Mouse (Mus musculus) ES-E14 (cell line): ENCODE measurements at regions not wholly inside any gene's neighbourhood (a gene's known extent, or its start where the extent isn't known, plus 50 kb on each side); places are given as distances from the start of the nearest gene placed in this dataset.

Experiments used
- DNase-seq: peaks from one replicate; pipeline ENCODE4 v3.0.0-alpha.2; 2013; ENCODE audit warnings: low read depth, low spot score
- H3K27ac ChIP-seq: 2 replicates; pipeline ENCODE4 v1.5.1; 2012; ENCODE audit warnings: low read depth, mild to moderate bottlenecking, low read length, moderate library complexity, mixed read lengths; ENCODE audit not compliant: poor library complexity, insufficient read depth, severe bottlenecking
- H3K36me3 ChIP-seq: 2 replicates; pipeline ENCODE4 v1.6.1; 2012; ENCODE audit warnings: mild to moderate bottlenecking, low read length, moderate library complexity, mixed read lengths; ENCODE audit not compliant: control insufficient read depth, poor library complexity, insufficient read depth, severe bottlenecking
- H3K4me1 ChIP-seq, 2 experiments: fragments of 150-350 bp in 1 of 2; sonication (generic) in 1 of 2; 2 replicates each; pipeline ENCODE4 v1.6.1; 2012; ENCODE audit warnings: low read length in 2 of 2, mild to moderate bottlenecking in 1 of 2, mixed read lengths in 1 of 2; ENCODE audit not compliant: control insufficient read depth in 2 of 2, insufficient read depth in 2 of 2, poor library complexity in 1 of 2
- H3K4me3 ChIP-seq, 2 experiments: fragments of 150-350 bp in 1 of 2; sonication (generic) in 1 of 2; 2 replicates each; pipeline ENCODE4 v1.5.1; 2012; ENCODE audit warnings: low read length in 2 of 2, low read depth in 1 of 2, mild to moderate bottlenecking in 1 of 2, mixed read lengths in 1 of 2; ENCODE audit not compliant: insufficient read depth in 1 of 2, poor library complexity in 1 of 2, severe bottlenecking in 1 of 2
- H3K9ac ChIP-seq: 2 replicates; pipeline ENCODE4 v1.6.1; 2012; ENCODE audit warnings: low read depth, mild to moderate bottlenecking, low read length, mixed read lengths; ENCODE audit not compliant: poor library complexity, insufficient read depth, severe bottlenecking
- H3K9me3 ChIP-seq: fragments of 150-350 bp; sonication (generic); 2 replicates; pipeline ENCODE4 v1.6.1; 2012; ENCODE audit warnings: low read depth, mild to moderate bottlenecking, low read length; ENCODE audit not compliant: control insufficient read depth, insufficient read depth
- CHD2 ChIP-seq: IDR thresholded peaks from 2 replicates; pipeline ENCODE4 v1.6.1; 2014; ENCODE audit warnings: mild to moderate bottlenecking, low read depth, low read length, inconsistent platforms
- HCFC1 ChIP-seq: IDR thresholded peaks from 2 replicates; pipeline ENCODE4 v1.6.1; 2012; ENCODE audit warnings: low read length, inconsistent platforms, borderline replicate concordance; ENCODE audit not compliant: insufficient read depth
- MAFK ChIP-seq: IDR thresholded peaks from 2 replicates; pipeline ENCODE4 v1.6.1; 2014; ENCODE audit warnings: mild to moderate bottlenecking, low read depth, low read length, inconsistent platforms; ENCODE audit not compliant: insufficient read depth
- ZC3H11A ChIP-seq: IDR thresholded peaks from 2 replicates; pipeline ENCODE4 v1.6.1; 2012; ENCODE audit warnings: low read depth, mild to moderate bottlenecking, inconsistent platforms, low read length, borderline replicate concordance
- ZNF384 ChIP-seq: IDR thresholded peaks from 2 replicates; pipeline ENCODE4 v1.6.1; 2012; ENCODE audit warnings: low read depth, low read length, inconsistent platforms
- in situ Hi-C, 2 experiments: fragments of 600-800 bp; cut with MboI; formaldehyde crosslinking; loops; one replicate each; pipeline ENCODE4 v1.15.1; 2025; ENCODE audit warnings: low sequenced_read_pairs in 2 of 2, inconsistent platforms in 1 of 2; ENCODE audit not compliant: unreplicated experiment in 2 of 2

DNA sequence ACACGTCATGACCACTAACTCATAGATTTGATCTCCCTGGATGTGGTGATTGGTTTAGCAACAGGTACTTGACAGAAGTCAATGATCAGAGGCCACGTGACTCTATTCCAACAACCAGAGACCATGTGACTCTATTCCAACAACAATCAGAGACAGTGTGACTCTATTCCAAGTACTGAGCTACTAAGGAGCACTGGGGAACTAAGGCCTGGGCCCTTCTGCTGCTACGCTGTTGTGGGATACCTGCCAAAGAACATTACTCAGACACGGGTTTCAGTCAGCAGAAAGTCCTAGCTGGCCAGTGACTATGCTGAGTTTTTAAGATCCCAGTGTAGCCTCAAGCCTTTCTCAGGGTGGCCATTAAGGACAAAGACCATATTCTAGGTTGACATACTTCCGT lies 66.3 kb upstream of the Smndc1 start:
- peaks cover 0 to 14% of the 10 kb centered on the region in 2 experiments; a peak in 2 of 4 replicates for H3K4me1 ChIP-seq

GRCm38 (mm10) chr19:53454571-53454970 lies 64.2 kb upstream of the Smndc1 start:
- in situ Hi-C loops, result no loop called here
- Histone ChIP-seq H3K9ac (no peak overlapping the region), H3K27ac (no peak overlapping the region), H3K4me1 (peaks cover 0 to 11% of the 10 kb centered on the region in 2 experiments; a peak in 2 of 4 replicates), H3K4me3 (no peak overlapping the region), H3K9me3 (no peaks in the 10 kb centered on the region), H3K36me3 (peaks cover 3% of the 10 kb centered on the region; the same call in 1 of the 2 replicates)
- DNase-seq, result no peak
- TF ChIP-seq MAFK (no peak), CHD2 (no peak)

More for the DNA sequence above, 66.3 kb upstream of the Smndc1 start:
- in situ Hi-C loops, result no loop called here
- H3K36me3 ChIP-seq, result no peaks in the 10 kb centered on the region
- DNase-seq, result no peak
- H3K9ac ChIP-seq, result no peak overlapping the region
- no peaks in the 10 kb centered on the region for H3K9me3 ChIP-seq
- H3K27ac ChIP-seq, result no peak overlapping the region
- TF ChIP-seq ZC3H11A (no peak), HCFC1 (no peak), MAFK (no peak), CHD2 (no peak), ZNF384 (no peak)
- H3K4me3 ChIP-seq, result no peak overlapping the region

- Histone ChIP-seq H3K9ac (no peak overlapping the region), H3K27ac (no peak overlapping the region), H3K4me1 (peaks cover 0 to 11% of the 10 kb centered on the region in 2 experiments; a peak in 2 of 4 replicates), H3K9me3 (no peaks in the 10 kb centered on the region), H3K4me3 (no peak overlapping the region), H3K36me3 (peaks cover 3% of the 10 kb centered on the region; the same call in 1 of the 2 replicates)
- no peak for TF ChIP-seq CHD2
- TF ChIP-seq MAFK, result no peak
- no peak for TF ChIP-seq ZNF384
- TF ChIP-seq HCFC1, result no peak
- no peak for TF ChIP-seq ZC3H11A
- no peak for DNase-seq
- in situ Hi-C loops, result no loop called here
Measured at GRCm38 (mm10) chr19:53454059-53454458, 63.7 kb upstream of the Smndc1 start.

DNA sequence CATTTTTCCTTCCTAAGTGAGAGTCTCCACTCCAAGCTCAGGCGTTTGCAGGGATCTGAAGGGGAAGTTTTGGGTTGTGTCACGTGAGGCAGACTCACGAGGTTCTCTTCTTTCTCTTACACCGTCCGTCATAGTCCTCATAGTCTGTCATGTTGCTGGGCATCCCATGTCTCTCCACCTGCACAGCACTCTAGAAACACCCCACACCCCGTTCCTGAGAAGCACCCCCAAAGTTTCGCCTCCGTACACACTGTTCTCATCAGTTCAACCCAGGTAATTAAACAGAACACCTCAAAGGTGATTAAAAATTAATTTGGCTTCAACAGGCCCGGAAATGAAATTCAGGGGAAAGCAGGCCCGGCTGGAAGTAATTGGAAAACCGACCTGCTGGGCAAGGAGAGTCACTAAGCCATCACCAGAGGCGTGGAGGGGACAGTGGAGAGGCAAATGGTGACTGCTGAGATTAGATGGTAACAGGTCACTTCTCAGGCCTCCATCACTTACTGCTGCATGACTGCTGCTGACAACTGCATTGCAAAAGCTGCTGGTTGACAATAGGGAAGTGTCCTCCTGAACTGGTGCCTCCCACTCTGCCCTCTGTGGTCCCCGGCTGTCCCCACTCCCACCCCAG lies 63.1 kb upstream of the Smndc1 start:
- Histone ChIP-seq H3K4me3 (no peak overlapping the region), H3K36me3 (peaks cover 3% of the 10 kb centered on the region; the same call in 1 of the 2 replicates), H3K27ac (no peak overlapping the region), H3K9me3 (no peaks in the 10 kb centered on the region), H3K4me1 (peaks cover 4% of the 10 kb centered on the region in 2 experiments; a peak in 3 of 4 replicates), H3K9ac (no peak overlapping the region)
- TF ChIP-seq ZC3H11A (no peak), CHD2 (no peak), HCFC1 (no peak), ZNF384 (no peak), MAFK (no peak)
- DNase-seq, result no peak
- in situ Hi-C loops, result no loop called here

DNA sequence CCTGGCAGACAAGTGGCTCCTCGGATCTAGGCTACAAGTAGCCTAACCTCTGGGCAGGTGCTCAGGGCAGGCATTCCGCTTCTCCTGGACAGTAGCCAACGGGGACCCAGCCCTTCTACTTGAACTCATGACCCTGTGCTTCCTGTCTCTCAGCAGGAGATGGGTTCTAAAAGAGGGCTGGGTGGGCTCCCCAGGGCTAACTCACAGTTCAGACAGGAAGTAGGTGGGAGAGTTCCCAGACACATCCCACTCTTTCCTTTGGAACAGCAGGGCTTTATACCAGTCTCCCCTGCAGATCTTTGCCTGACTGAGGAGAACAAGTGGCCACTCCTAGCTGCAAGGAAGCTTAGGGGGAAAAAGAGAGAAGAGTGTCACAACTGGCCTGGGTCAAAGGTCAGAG lies 62.0 kb upstream of the Smndc1 start:
- Histone ChIP-seq H3K4me1 (peaks cover 2 to 5% of the 10 kb centered on the region in 2 experiments; a peak in 3 of 4 replicates), H3K9ac (no peak overlapping the region), H3K4me3 (no peak overlapping the region), H3K27ac (no peak overlapping the region), H3K36me3 (peaks cover 3% of the 10 kb centered on the region; the same call in 1 of the 2 replicates), H3K9me3 (no peaks in the 10 kb centered on the region)
- no peak for TF ChIP-seq HCFC1
- no peak for TF ChIP-seq ZNF384
- TF ChIP-seq CHD2, result no peak
- TF ChIP-seq MAFK, result no peak
- TF ChIP-seq ZC3H11A, result no peak
- in situ Hi-C loops, result no loop called here
- no peak for DNase-seq
